Mouse (Mus musculus) testis, adult 10 weeks (tissue): ENCODE data around the gene Cav2. TPM values are rescaled to one million over a fixed set of nuclear protein-coding genes. Genes with fewer than 3 reads are reported as not detected.

Source experiments
- polyA plus RNA-seq: library from polyadenylated mRNA; stranded (reverse); fragments of 350-450 nt; fragmentation: Illumina TruSeq; extraction: RNeasy Lipid Tissue Mini Kit (QIAGEN cat#74804); gene quantifications from one replicate; pipeline ENCODE4 v1.2.3, GENCODE M21; 2014; ENCODE audit warnings: low read depth, low replicate concordance

The Cav2 gene
- 5.8 TPM for polyA plus RNA-seq

DNA sequence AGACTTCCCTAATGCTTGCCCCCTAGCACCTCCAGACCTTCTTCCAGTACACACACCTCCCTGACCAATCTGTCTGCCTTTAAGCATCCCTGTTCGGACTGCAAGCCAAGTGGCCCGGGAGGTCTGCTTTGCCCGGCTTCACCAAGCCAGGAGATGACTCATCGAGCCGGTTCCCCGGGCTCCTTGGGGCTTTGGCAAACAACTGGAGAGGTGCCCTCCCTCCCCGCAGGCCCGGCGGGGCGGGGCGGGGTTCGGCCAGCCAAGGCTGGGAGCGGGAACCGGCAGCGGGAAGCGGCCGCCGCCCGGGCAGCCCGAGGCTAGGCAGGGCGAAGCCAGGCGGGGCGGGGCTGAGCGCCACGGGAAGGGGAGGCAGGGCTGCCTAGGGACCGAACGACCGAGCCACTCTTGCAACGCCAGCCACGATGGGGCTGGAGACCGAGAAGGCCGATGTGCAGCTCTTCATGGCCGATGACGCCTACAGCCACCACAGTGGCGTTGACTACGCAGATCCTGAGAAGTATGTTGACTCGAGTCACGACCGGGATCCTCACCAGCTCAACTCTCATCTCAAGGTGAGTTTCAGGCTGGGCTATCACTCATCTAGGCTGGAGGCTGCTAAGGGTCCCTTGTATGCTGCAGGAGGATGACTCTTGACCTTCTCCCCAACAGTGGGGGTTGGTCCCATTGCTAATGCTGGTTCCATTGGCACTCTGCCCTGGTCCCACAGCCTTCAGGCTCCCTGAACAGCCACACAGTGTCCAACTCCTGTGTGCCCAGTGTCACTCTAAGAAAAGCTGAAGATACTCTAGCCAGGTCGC lies at the start of gene Cav2:
Gene Cav2, plus strand, starts transcription at position 247 of the 818 bp plus-strand sequence.

DNA sequence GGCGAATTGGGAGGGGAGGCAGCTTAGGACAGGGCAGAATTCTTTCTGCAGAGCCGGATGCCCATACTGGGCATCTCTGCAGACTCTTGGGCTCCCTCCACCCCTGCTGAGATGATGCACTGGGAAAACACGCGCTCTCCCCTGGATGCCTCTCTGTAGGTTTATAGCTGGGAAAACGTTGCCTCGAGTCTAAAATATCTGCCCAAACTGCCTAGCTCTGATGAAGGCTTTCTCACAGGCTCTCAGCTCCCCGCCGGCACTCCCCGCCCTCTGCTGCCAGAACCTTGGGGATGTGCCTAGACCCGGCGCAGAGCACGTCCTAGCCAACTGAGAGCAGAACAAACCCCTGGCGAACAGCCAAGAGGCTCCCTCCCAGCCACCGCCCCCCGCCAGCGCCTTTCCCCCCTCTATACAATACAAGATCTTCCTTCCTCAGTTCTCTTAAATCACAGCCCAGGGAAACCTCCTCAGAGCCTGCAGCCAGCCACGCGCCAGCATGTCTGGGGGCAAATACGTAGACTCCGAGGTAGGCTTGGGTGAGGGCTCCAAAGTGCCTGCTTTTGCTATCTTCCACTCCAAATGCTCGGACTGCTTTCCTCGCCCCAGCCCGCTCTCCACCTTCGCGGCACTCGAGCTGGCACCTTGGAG lies 25.1 kb downstream of the Cav2 start, which contains the start of gene Cav1:
Gene Cav1, plus strand, starts transcription at position 382 of the 648 bp plus-strand sequence.

Other genes starting within 250 kb of the Cav2 start
- 32.7 TPM for gene Tes, start 216.0 kb upstream of the Cav2 start, polyA plus RNA-seq
- 16.4 TPM for gene Cav1, start 25.1 kb downstream of the Cav2 start, polyA plus RNA-seq
- gene Met, start 182.6 kb downstream of the Cav2 start, polyA plus RNA-seq: 1.6 TPM